ENCODE assay signal across 13 mouse cellular contexts in the genomic region with DNA sequence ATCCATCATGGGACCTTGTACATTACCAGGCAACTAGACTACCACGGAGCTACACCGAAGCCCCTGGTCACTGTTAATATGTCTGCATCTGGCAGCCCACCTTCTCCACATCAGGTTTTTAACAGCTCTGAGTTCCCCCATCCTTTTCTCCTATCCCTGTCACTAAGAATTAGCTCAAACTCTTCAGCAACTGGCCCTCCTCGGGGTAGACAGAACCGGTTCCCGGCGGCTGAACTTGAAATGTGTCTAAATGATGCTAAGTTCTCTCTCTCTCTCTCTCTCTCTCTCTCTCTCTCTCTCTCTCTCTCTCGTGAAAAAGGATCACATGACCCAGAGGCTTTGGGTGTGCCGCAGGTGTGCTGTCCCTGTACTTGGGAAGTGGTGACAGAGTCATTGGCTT.
"Had no signal": no experiment of that assay in that cellular context is flagged by ENCODE, and none has a peak within 500 bp of the region (broad histone marks: within the 10 kb centered on the region; RNA-seq: fewer than 3 reads in every experiment).

No protein-coding gene starts in this region.

- ATAC-seq: intestine, postnatal 0 days had no signal

- H3K4me3 ChIP-seq: liver, embryonic 13.5 days; stomach, embryonic 15.5 days had no signal

- DNase-seq: kidney, adult 9 months; kidney, postnatal 25 days; liver, embryonic 13.5 days; lung, adult 2 months; lung, postnatal 14 days; lung, postnatal 4 days; midbrain, embryonic 14.5 days; right cerebral cortex, postnatal 25 days; spleen, adult 18-20 months; thymus, postnatal 25 days had no signal

- H3K36me3 ChIP-seq: liver, embryonic 13.5 days; stomach, embryonic 15.5 days had no signal

- H3K9me3 ChIP-seq: liver, embryonic 13.5 days; stomach, embryonic 15.5 days had no signal

- H3K27ac ChIP-seq: liver, embryonic 13.5 days; stomach, embryonic 15.5 days had no signal

- H3K9ac ChIP-seq: liver, embryonic 13.5 days; stomach, embryonic 15.5 days had no signal

- H3K4me1 ChIP-seq: liver, embryonic 13.5 days had no signal

- H3K27me3 ChIP-seq: liver, embryonic 13.5 days; stomach, embryonic 15.5 days had no signal

- H3K4me2 ChIP-seq: liver, embryonic 13.5 days; midbrain, embryonic 11.5 days; stomach, embryonic 15.5 days had no signal
